Mouse (Mus musculus): ENCODE results near the gene Arhgef39. TPM values are rescaled to one million over a fixed set of nuclear protein-coding genes. Genes with fewer than 3 reads are reported as not detected.

Arhgef39 gene
- polyA plus RNA-seq, 1 experiment from 2014 or later, result 2.4 TPM

- no peak for DNase-seq (ENCODE audit: low spot score)
- no peak for ATAC-seq
Measured at GRCm38 (mm10) chr4:43448554-43448953, 50.9 kb downstream of the Arhgef39 start.

GRCm38 (mm10) chr4:43447251-43447650 lies 52.2 kb downstream of the Arhgef39 start:
- no peak for ATAC-seq

More at GRCm38 (mm10) chr4:43448554-43448953, 50.9 kb downstream of the Arhgef39 start:
- Histone ChIP-seq H3K4me1 (ENCODE audit: insufficient read depth, low read depth, low read length) (peaks cover 1% of the 10 kb centered on the region; the same call in 1 of the 2 replicates), H3K9ac (replicated peaks; ENCODE audit: low read depth) (no peak overlapping the region), H3K4me3 (ENCODE audit: low read depth, low read length) (no peak overlapping the region), H3K9me3 (ENCODE audit: low read length) (no peaks in the 10 kb centered on the region), H3K27me3 (replicated peaks; ENCODE audit: insufficient read depth, low read length) (0 out of 2 replicates have a peak, but pooled peaks cover 4% of the 10 kb centered on the region), H3K27ac (ENCODE audit: low read length) (no peak overlapping the region), H3K36me3 (ENCODE audit: insufficient read depth, low read length) (0 out of 2 replicates have a peak, but pooled peaks cover 8% of the 10 kb centered on the region), H3K4me2 (replicated peaks; ENCODE audit: low read depth, low read length) (no peak overlapping the region)
- no peak for TF ChIP-seq EP300 (IDR thresholded peaks at IDR 0.05)
- TF ChIP-seq CTCF (IDR thresholded peaks at IDR 0.05), result no peak
- 86% methylated on average over 3 of the region's 3 CpGs for WGBS

More at GRCm38 (mm10) chr4:43447251-43447650, 52.2 kb downstream of the Arhgef39 start:
- TF ChIP-seq CTCF (IDR thresholded peaks at IDR 0.05), result no peak
- no peak for TF ChIP-seq EP300 (IDR thresholded peaks at IDR 0.05)
- DNase-seq (ENCODE audit: low spot score), result no peak
- H3K4me2 ChIP-seq (replicated peaks; ENCODE audit: low read depth, low read length), result no peak overlapping the region
- WGBS, result 84% methylated on average over 13 of the region's 13 CpGs
- H3K9ac ChIP-seq (replicated peaks; ENCODE audit: low read depth), result no peak overlapping the region
- H3K36me3 ChIP-seq (ENCODE audit: insufficient read depth, low read length), result 0 out of 2 replicates have a peak, but pooled peaks cover 8% of the 10 kb centered on the region
- no peaks in the 10 kb centered on the region for H3K27me3 ChIP-seq (replicated peaks; ENCODE audit: insufficient read depth, low read length)
- no peak overlapping the region for H3K4me3 ChIP-seq (ENCODE audit: low read depth, low read length)
- H3K4me1 ChIP-seq (ENCODE audit: insufficient read depth, low read depth, low read length), result no peaks in the 10 kb centered on the region
- H3K9me3 ChIP-seq (ENCODE audit: low read length), result no peaks in the 10 kb centered on the region
- no peak overlapping the region for H3K27ac ChIP-seq (ENCODE audit: low read length)

Other genes starting within 250 kb of the Arhgef39 start
- 0.14 and 0.21 TPM in 2 replicates for gene Atp8b5, start 232.5 kb downstream of the Arhgef39 start, polyA plus RNA-seq (2015; fragmentation: Nextera tagmentation; extraction: Ambion mirVana)
- gene Rusc2, start 117.7 kb downstream of the Arhgef39 start, polyA plus RNA-seq (2015; fragmentation: Nextera tagmentation; extraction: Ambion mirVana), result 22.2 and 23.4 TPM in 2 replicates
- gene Fam166b, start 70.6 kb downstream of the Arhgef39 start, polyA plus RNA-seq (2015; fragmentation: Nextera tagmentation; extraction: Ambion mirVana), result 4.6 and 6.8 TPM in 2 replicates
- gene Tesk1, start 57.8 kb downstream of the Arhgef39 start, polyA plus RNA-seq (2015; fragmentation: Nextera tagmentation; extraction: Ambion mirVana), result 7.3 and 8.0 TPM in 2 replicates
- gene Cd72, start 45.1 kb downstream of the Arhgef39 start, polyA plus RNA-seq (2015; fragmentation: Nextera tagmentation; extraction: Ambion mirVana), result 2.7 and 3.1 TPM in 2 replicates
- not detected in 2 replicates for gene Sit1, start 16.0 kb downstream of the Arhgef39 start, polyA plus RNA-seq (2015; fragmentation: Nextera tagmentation; extraction: Ambion mirVana)
- gene Ccdc107, start 6.8 kb downstream of the Arhgef39 start, polyA plus RNA-seq (2015; fragmentation: Nextera tagmentation; extraction: Ambion mirVana), result 81.0 and 82.7 TPM in 2 replicates
- gene Car9, start 7.3 kb upstream of the Arhgef39 start, polyA plus RNA-seq (2015; fragmentation: Nextera tagmentation; extraction: Ambion mirVana), result 2.1 and 2.6 TPM in 2 replicates
- gene Tpm2, start 24.1 kb upstream of the Arhgef39 start, polyA plus RNA-seq (2015; fragmentation: Nextera tagmentation; extraction: Ambion mirVana), result 84.8 and 89.0 TPM in 2 replicates
- 115 and 126 TPM in 2 replicates for gene Creb3, start 62.6 kb upstream of the Arhgef39 start, polyA plus RNA-seq (2015; fragmentation: Nextera tagmentation; extraction: Ambion mirVana)
- gene Tln1, start 63.0 kb upstream of the Arhgef39 start, polyA plus RNA-seq (2015; fragmentation: Nextera tagmentation; extraction: Ambion mirVana), result 75.6 and 104 TPM in 2 replicates
- gene Rgp1, start 79.0 kb upstream of the Arhgef39 start, polyA plus RNA-seq (2015; fragmentation: Nextera tagmentation; extraction: Ambion mirVana), result 13.7 and 15.7 TPM in 2 replicates
- 12.7 and 14.4 TPM in 2 replicates for gene Gba2, start 79.2 kb upstream of the Arhgef39 start, polyA plus RNA-seq (2015; fragmentation: Nextera tagmentation; extraction: Ambion mirVana)
- gene Msmp, start 84.8 kb upstream of the Arhgef39 start, polyA plus RNA-seq (2015; fragmentation: Nextera tagmentation; extraction: Ambion mirVana), result 0.87 TPM in 1 of 2 replicates, not detected in the other
- 11.9 and 12.8 TPM in 2 replicates for gene Npr2, start 132.2 kb upstream of the Arhgef39 start, polyA plus RNA-seq (2015; fragmentation: Nextera tagmentation; extraction: Ambion mirVana)
- 10.4 and 10.8 TPM in 2 replicates for gene Spag8, start 153.9 kb upstream of the Arhgef39 start, polyA plus RNA-seq (2015; fragmentation: Nextera tagmentation; extraction: Ambion mirVana)
- 128 and 132 TPM in 2 replicates for gene Hint2, start 156.8 kb upstream of the Arhgef39 start, polyA plus RNA-seq (2015; fragmentation: Nextera tagmentation; extraction: Ambion mirVana)
- 2.5 and 3.1 TPM in 2 replicates for gene Tmem8b, start 169.3 kb upstream of the Arhgef39 start, polyA plus RNA-seq (2015; fragmentation: Nextera tagmentation; extraction: Ambion mirVana)
- gene Fam221b, start 169.4 kb upstream of the Arhgef39 start, polyA plus RNA-seq (2015; fragmentation: Nextera tagmentation; extraction: Ambion mirVana), result 2.5 TPM in 2 replicates
- gene Olfr70, start 201.1 kb upstream of the Arhgef39 start, polyA plus RNA-seq (2015; fragmentation: Nextera tagmentation; extraction: Ambion mirVana), result not detected in 2 replicates
- gene Olfr71, start 210.6 kb upstream of the Arhgef39 start, polyA plus RNA-seq (2015; fragmentation: Nextera tagmentation; extraction: Ambion mirVana), result 0.17 TPM in 1 of 2 replicates, not detected in the other
- 11.8 and 19.3 TPM in 2 replicates for gene Hrct1, start 227.5 kb upstream of the Arhgef39 start, polyA plus RNA-seq (2015; fragmentation: Nextera tagmentation; extraction: Ambion mirVana)
- gene Spaar, start 230.3 kb upstream of the Arhgef39 start, polyA plus RNA-seq (2015; fragmentation: Nextera tagmentation; extraction: Ambion mirVana), result 5.7 and 8.1 TPM in 2 replicates